Mouse (Mus musculus): Measurements from ENCODE around the gene Gm5089.

DNA sequence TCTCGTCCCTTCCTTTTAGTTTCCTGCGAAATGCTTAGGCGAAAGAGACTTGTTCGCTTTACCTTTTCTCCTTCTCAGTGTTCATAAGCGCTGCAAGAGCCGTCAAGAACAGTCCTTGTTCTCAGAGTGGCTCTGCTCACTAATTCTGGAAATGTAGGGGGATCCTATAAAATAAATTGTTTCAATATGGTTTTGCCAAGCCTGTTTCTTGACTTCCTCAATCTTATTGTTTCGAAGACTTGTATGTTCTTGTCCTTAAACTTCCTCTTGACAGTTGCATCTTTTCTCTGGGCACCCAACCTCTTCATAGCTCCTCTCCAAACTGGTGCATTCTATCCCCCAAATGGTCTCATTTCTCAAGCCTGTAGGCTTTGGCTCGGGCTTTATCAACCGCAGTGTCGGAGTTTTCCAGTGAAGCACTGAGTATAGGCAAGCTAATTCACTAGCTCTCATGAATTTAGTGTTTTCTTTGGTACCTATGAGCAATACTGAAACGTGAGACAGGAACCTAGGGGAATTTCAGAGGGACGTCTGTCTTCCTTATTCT lies 34.8 kb upstream of the Gm5089 start:
- no peak for TF ChIP-seq POLR2A (IDR thresholded peaks at IDR 0.05; ENCODE audit: low read depth, low read length)
- no peak for TF ChIP-seq CTCF (conservative IDR thresholded peaks at IDR 0.05; ENCODE audit: insufficient read depth, insufficient read length, low read depth, low read length)

All from kidney, adult 2 months (tissue).